Mouse (Mus musculus) inflammation-experienced regulatory T-cells (primary cell): ENCODE results near the gene Apol11b. TPM values are rescaled to one million over a fixed set of nuclear protein-coding genes. Genes with fewer than 3 reads are reported as not detected.

Source experiments
- polyA plus RNA-seq, 2 experiments: library from polyadenylated mRNA; unstranded; fragments of 100-300 nt; shearing (Covaris generic); gene quantifications; one replicate each; pipeline ENCODE4 v1.2.1; 2017

Gene Apol11b
- polyA plus RNA-seq, result 1 to 10 TPM in 1 of 2 experiments, under 1 TPM in 1; 0.19 to 1.2 TPM

GRCm38 (mm10) chr15:77643176-77643575, at the start of gene Apol11b:
Gene Apol11b (minus strand): TSS chr15:77643286.

GRCm38 (mm10) chr15:77598958-77599357, 44.1 kb downstream of the Apol11b start, which contains the start of gene Gm36245:
Gene Gm36245 (plus strand): TSS chr15:77599258.

GRCm38 (mm10) chr15:77595961-77596360, 47.1 kb downstream of the Apol11b start, which contains the start of gene Apol10b:
Gene Apol10b (minus strand): TSS chr15:77596125.

Other genes with a start within 250 kb of the Apol11b start
- under 1 TPM in 1 of 2 experiments, not detected in 1; 0.34 TPM for gene Apol7a, start 244.2 kb downstream of the Apol11b start, polyA plus RNA-seq
- gene Apol9a, start 232.2 kb downstream of the Apol11b start, polyA plus RNA-seq, result 10 to 100 TPM in 1 of 2 experiments, 1 to 10 TPM in 1; 8.1 to 16.1 TPM
- gene Apol7b, start 195.8 kb downstream of the Apol11b start, polyA plus RNA-seq, result 1 to 10 TPM in 1 of 2 experiments, under 1 TPM in 1; 0.24 to 2.2 TPM
- gene Apol10a, start 166.2 kb downstream of the Apol11b start, polyA plus RNA-seq, result under 1 TPM; 0.35 to 0.67 TPM
- gene Apol11a, start 135.0 kb downstream of the Apol11b start, polyA plus RNA-seq, result not detected
- under 1 TPM; 0.17 to 0.43 TPM for gene Apol7c, start 110.0 kb downstream of the Apol11b start, polyA plus RNA-seq
- not detected for gene 1700025B11Rik, start 81.4 kb downstream of the Apol11b start, polyA plus RNA-seq
- 1 to 10 TPM; 2.2 to 6.8 TPM for gene Apol10b, start 47.2 kb downstream of the Apol11b start, polyA plus RNA-seq
- gene Gm36245, start 44.0 kb downstream of the Apol11b start, polyA plus RNA-seq, result not detected
- gene Apol7e, start 55.6 kb upstream of the Apol11b start, polyA plus RNA-seq, result 100 to 1,000 TPM in 1 of 2 experiments, 10 to 100 TPM in 1; 85.6 to 183 TPM
- gene Apol9b, start 85.8 kb upstream of the Apol11b start, polyA plus RNA-seq, result 10 to 100 TPM; 12.2 to 60.8 TPM
- gene Apol8, start 113.7 kb upstream of the Apol11b start, polyA plus RNA-seq, result 1 to 10 TPM in 1 of 2 experiments, under 1 TPM in 1; 0.06 to 2.9 TPM
- 100 to 1,000 TPM; 237 to 271 TPM for gene Myh9, start 198.9 kb upstream of the Apol11b start, polyA plus RNA-seq